Mouse (Mus musculus) lung, adult 2 months (tissue): ENCODE results near the gene Lctl.
"Not testable (repeated sequence)": the region's sequence is repeated elsewhere in the genome, so short reads cannot be mapped to it uniquely, and the experiment has no call there.

Source experiments
- CTCF ChIP-seq: fragments of 200-500 bp; IDR thresholded peaks from 2 replicates; pipeline ENCODE4 v1.5.1; 2011; ENCODE audit warnings: mild to moderate bottlenecking, low read length, control low read depth; ENCODE audit not compliant: insufficient read depth
- POLR2A ChIP-seq: fragments of 200-500 bp; IDR thresholded peaks from 2 replicates; pipeline ENCODE4 v1.6.1; 2011; ENCODE audit warnings: low read depth, mild to moderate bottlenecking, control low read depth, low read length, borderline replicate concordance; ENCODE audit errors: extremely low read depth

GRCm38 (mm10) chr9:64138896-64139295 lies 21.9 kb downstream of the Lctl start:
- not testable (repeated sequence) for TF ChIP-seq POLR2A
- TF ChIP-seq CTCF = peak; percentile 62
